Comparison of ENCODE assay signal across 7 mouse cellular contexts in genomic region chr12:71906582-71907267, GRCm38 (mm10).
DNase-seq lines count a peak whose midpoint lies in the region; ATAC-seq and TF ChIP-seq lines count a peak whose summit lies in the region.

No protein-coding gene starts in this region.

- H3K36me3 ChIP-seq in liver, postnatal 0 days (replicated peaks; ENCODE audit: insufficient read depth, low read length), result no peaks in the 10 kb centered on the region; the same call in 1 of the 2 replicates
- H3K36me3 ChIP-seq in embryonic facial prominence, embryonic 14.5 days (ENCODE audit: control insufficient read depth, insufficient read depth, low read length), result 0 out of 2 replicates have a peak, but pooled peaks cover 10% of the 10 kb centered on the region
- H3K36me3 ChIP-seq in hindbrain, embryonic 13.5 days, result peaks cover 12% of the 10 kb centered on the region

- H3K4me3 ChIP-seq in liver, postnatal 0 days (ENCODE audit: low read depth, low read length), result no peak overlapping the region
- no peak overlapping the region for H3K4me3 ChIP-seq in embryonic facial prominence, embryonic 14.5 days (ENCODE audit: low read depth, low read length)
- H3K4me3 ChIP-seq in hindbrain, embryonic 13.5 days, result no peak overlapping the region
- no peak overlapping the region for H3K4me3 ChIP-seq in olfactory bulb, adult 2 months (ENCODE audit: insufficient read depth, low read depth, low read length)

- H3K27me3 ChIP-seq in liver, postnatal 0 days (ENCODE audit: insufficient read depth, low read length), result no peaks in the 10 kb centered on the region
- no peaks in the 10 kb centered on the region for H3K27me3 ChIP-seq in embryonic facial prominence, embryonic 14.5 days (replicated peaks; ENCODE audit: control insufficient read depth, insufficient read depth, low read length)
- no peaks in the 10 kb centered on the region for H3K27me3 ChIP-seq in hindbrain, embryonic 13.5 days

- H3K9ac ChIP-seq in liver, postnatal 0 days (replicated peaks), result no peak overlapping the region
- no peak overlapping the region for H3K9ac ChIP-seq in embryonic facial prominence, embryonic 14.5 days (ENCODE audit: low read depth, low read length)
- no peak overlapping the region for H3K9ac ChIP-seq in hindbrain, embryonic 13.5 days

- no peak for TF ChIP-seq CTCF in liver, postnatal 0 days (IDR thresholded peaks at IDR 0.05; ENCODE audit: low read depth)
- TF ChIP-seq CTCF in olfactory bulb, adult 2 months (IDR thresholded peaks at IDR 0.05; ENCODE audit: insufficient read depth, low read depth, low read length), result no peak

- TF ChIP-seq EP300 in liver, postnatal 0 days (IDR thresholded peaks at IDR 0.05; ENCODE audit: low read depth), result no peak

- peaks cover 33% of the 10 kb centered on the region for H3K4me1 ChIP-seq in liver, postnatal 0 days (ENCODE audit: insufficient read depth)
- peaks cover 13% of the 10 kb centered on the region; the same call in 1 of the 2 replicates for H3K4me1 ChIP-seq in embryonic facial prominence, embryonic 14.5 days (ENCODE audit: control insufficient read depth, insufficient read depth, low read length)
- peaks cover 40% of the 10 kb centered on the region for H3K4me1 ChIP-seq in hindbrain, embryonic 13.5 days (replicated peaks)
- H3K4me1 ChIP-seq in olfactory bulb, adult 2 months (ENCODE audit: control insufficient read depth, insufficient read depth, low read length), result peaks cover 20% of the 10 kb centered on the region

- peak overlapping the region; percentile 57 for H3K27ac ChIP-seq in liver, postnatal 0 days (ENCODE audit: low read depth)
- peak overlapping the region; percentile 18; the same call in 1 of the 2 replicates for H3K27ac ChIP-seq in embryonic facial prominence, embryonic 14.5 days (replicated peaks; ENCODE audit: low read depth, low read length)
- peak overlapping the region; percentile 20; the same call in 1 of the 2 replicates for H3K27ac ChIP-seq in hindbrain, embryonic 13.5 days
- peak overlapping the region; percentile 53 for H3K27ac ChIP-seq in olfactory bulb, adult 2 months (ENCODE audit: insufficient read depth, low read depth, low read length)

- DNase-seq in liver, postnatal 0 days, result no peak
- DNase-seq in liver, result no peak
- DNase-seq in embryonic facial prominence, embryonic 14.5 days (ENCODE audit: low spot score), result peak; percentile 73
- no peak for DNase-seq in urinary bladder, adult 18-20 months (ENCODE audit: low spot score in 2 of 2)
- DNase-seq in ovary, adult 18-20 months (ENCODE audit: low spot score), result no peak

- no peaks in the 10 kb centered on the region for H3K9me3 ChIP-seq in liver, postnatal 0 days (ENCODE audit: low read length)
- no peaks in the 10 kb centered on the region for H3K9me3 ChIP-seq in embryonic facial prominence, embryonic 14.5 days (ENCODE audit: control insufficient read depth, low read length)
- no peaks in the 10 kb centered on the region for H3K9me3 ChIP-seq in hindbrain, embryonic 13.5 days

- H3K4me2 ChIP-seq in liver, postnatal 0 days (ENCODE audit: low read depth, low read length), result no peak overlapping the region
- H3K4me2 ChIP-seq in embryonic facial prominence, embryonic 14.5 days (ENCODE audit: low read depth, low read length), result no peak overlapping the region
- H3K4me2 ChIP-seq in hindbrain, embryonic 13.5 days, result no peak overlapping the region

- ATAC-seq in liver, postnatal 0 days, result peak; percentile 64
- ATAC-seq in embryonic facial prominence, embryonic 14.5 days (ENCODE audit: low read depth), result peak; percentile 86
- peak; percentile 71 for ATAC-seq in hindbrain, embryonic 13.5 days (ENCODE audit: low FRiP score)

- WGBS in liver, postnatal 0 days (ENCODE audit: insufficient replicate concordance), result 93% methylated on average over 12 of the region's 12 CpGs
- 82% methylated on average over 12 of the region's 12 CpGs for WGBS in embryonic facial prominence, embryonic 14.5 days
- 89% methylated on average over 12 of the region's 12 CpGs for WGBS in hindbrain, embryonic 13.5 days
- 78% methylated on average over 12 of the region's 12 CpGs for WGBS in olfactory bulb, adult 2 months

- no peak for TF ChIP-seq POLR2A in olfactory bulb, adult 2 months (IDR thresholded peaks at IDR 0.05; ENCODE audit: insufficient read depth, low read depth, low read length)
